Mouse (Mus musculus) leukemia stem cell, adult 10-12 weeks (primary cell): ENCODE data around the gene Rps15a. TPM values are rescaled to one million over a fixed set of nuclear protein-coding genes. Genes with fewer than 3 reads are reported as not detected.

Experiments used
- polyA plus RNA-seq: library from polyadenylated mRNA; stranded (reverse); fragments of >175 nt; gene quantifications from 2 replicates; pipeline ENCODE4 v1.2.3, GENCODE M21; 2012; ENCODE audit warnings: low replicate concordance

Gene Rps15a
- polyA plus RNA-seq: 6.0 and 18.5 TPM in 2 replicates

DNA sequence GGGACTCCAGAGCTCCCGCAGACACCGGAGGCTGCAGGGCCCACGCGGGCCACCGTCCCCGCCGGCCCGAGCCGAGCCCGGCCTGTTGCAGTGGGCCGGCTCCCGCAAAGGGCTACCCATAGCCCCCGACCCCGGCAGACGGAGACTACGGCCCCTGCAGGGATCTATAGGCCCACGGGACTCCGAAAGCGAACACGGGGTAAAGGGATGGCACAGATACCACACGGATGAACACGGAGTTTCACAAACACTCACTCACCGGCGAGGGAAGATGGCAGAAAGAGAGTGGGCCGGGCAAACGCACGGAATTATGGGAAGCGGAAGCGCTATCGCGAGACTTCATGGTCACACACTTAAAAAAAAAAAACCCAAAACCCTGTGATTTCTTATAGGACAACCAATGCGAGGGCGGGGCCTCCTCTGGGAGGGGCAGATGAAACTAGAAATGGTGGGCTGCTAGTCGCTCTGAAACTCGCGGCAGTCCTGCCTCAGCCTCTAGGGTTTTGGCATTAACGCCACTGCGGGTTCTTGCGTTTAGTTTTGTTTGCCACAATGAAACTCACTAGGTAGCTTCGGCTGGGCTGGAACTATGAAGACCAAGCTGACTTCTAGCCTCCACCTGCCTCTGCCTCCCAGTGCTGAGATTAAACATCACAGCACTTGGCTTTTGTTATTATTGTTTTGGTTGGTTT is at the start of gene Rps15a:
Gene Rps15a, minus strand, starts transcription at position 312 of the 692 bp plus-strand sequence.

DNA sequence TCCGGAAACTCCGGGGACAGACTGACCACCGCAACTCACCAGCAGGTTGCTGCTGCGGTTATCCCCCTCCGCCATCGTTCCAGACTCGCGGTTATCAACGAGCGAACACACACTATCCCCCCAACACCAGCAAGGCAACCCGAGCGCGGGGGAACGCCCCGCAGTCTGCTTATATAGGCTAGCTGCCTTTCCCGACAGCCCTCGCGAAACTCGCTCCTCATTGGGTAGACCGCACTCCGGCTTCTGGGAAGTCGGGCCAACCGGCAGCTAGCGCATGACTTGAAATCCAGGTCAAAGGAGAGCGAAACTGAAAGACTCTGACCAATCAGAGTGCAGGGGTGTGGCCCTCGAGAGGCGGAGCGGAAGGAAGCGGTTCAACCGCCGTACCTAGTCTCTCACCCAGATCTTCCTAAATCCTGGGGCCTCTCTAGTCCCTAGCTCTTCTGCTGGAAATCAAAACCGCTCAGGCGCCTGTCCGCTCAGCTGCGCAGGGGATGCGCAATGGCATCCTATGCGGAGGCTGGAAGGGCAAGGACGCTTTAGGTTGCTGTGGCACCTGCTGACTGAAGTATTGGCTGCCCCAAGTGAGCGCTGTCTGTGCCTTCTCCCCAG is 13.5 kb upstream of the Rps15a start, which contains the start of gene Arl6ip1:
Gene Arl6ip1, minus strand, starts transcription at position 233 of the 612 bp plus-strand sequence.

Other genes with a start within 250 kb of the Rps15a start
- 1.3 and 21.0 TPM in 2 replicates for gene Arl6ip1, start 13.5 kb upstream of the Rps15a start, polyA plus RNA-seq
- gene Smg1, start 127.5 kb upstream of the Rps15a start, polyA plus RNA-seq: 24.0 and 51.8 TPM in 2 replicates